Mouse (Mus musculus) C2C12 (cell line): Measurements from ENCODE around the gene Dync2li1. TPM values are rescaled to one million over a fixed set of nuclear protein-coding genes. Genes with fewer than 3 reads are reported as not detected.
A peak's percentile ranks its signal among the peaks of the same experiment; 100 is the strongest.

Experiments used
- H3K27me3 ChIP-seq: one replicate; pipeline ENCODE4 v1.6.1; 2011; ENCODE audit not compliant: control insufficient read depth, insufficient read depth, insufficient read length
- H3K36me3 ChIP-seq: one replicate; pipeline ENCODE4 v1.6.1; 2011; ENCODE audit not compliant: control insufficient read depth, insufficient read depth
- H3K4me3 ChIP-seq: one replicate; pipeline ENCODE4 v1.5.1; 2011; ENCODE audit warnings: mild to moderate bottlenecking, control low read depth; ENCODE audit not compliant: poor library complexity, insufficient read depth, severe bottlenecking
- H3K79me2 ChIP-seq: one replicate; pipeline ENCODE4 v1.6.1; 2011; ENCODE audit not compliant: control insufficient read depth, insufficient read depth
- H3K79me3 ChIP-seq: one replicate; pipeline ENCODE4 v1.6.1; 2011; ENCODE audit warnings: low read depth, control low read depth
- H3ac ChIP-seq: one replicate; pipeline ENCODE3; 2011; ENCODE audit warnings: low read depth; ENCODE audit not compliant: control insufficient read depth, insufficient read length
- CEBPB ChIP-seq: IDR thresholded peaks from one replicate; pipeline ENCODE4 v1.6.1; 2011; ENCODE audit warnings: low read depth, mild to moderate bottlenecking, control low read depth, moderate library complexity
- CTCF ChIP-seq: IDR thresholded peaks from one replicate; pipeline ENCODE4 v1.5.1; 2011; ENCODE audit not compliant: control insufficient read depth, insufficient read depth, insufficient read length
- FOSL1 ChIP-seq: IDR thresholded peaks from one replicate; pipeline ENCODE4 v1.8.0; 2011; ENCODE audit warnings: mild to moderate bottlenecking, low read length; ENCODE audit not compliant: poor library complexity, insufficient read depth, severe bottlenecking
- MAX ChIP-seq: IDR thresholded peaks from one replicate; pipeline ENCODE4 v1.6.1; 2011; ENCODE audit warnings: mild to moderate bottlenecking, control low read depth
- MYOD1 ChIP-seq: IDR thresholded peaks from one replicate; pipeline ENCODE4 v1.6.1; 2011; ENCODE audit warnings: low read depth; ENCODE audit not compliant: control insufficient read depth, insufficient read length
- MYOG ChIP-seq: IDR thresholded peaks from one replicate; pipeline ENCODE4 v1.6.1; 2011; ENCODE audit not compliant: control insufficient read depth, insufficient read length; ENCODE audit errors: extremely low read depth
- USF1 ChIP-seq: IDR thresholded peaks from one replicate; pipeline ENCODE4 v1.6.1; 2011; ENCODE audit warnings: low read depth, mild to moderate bottlenecking, control low read depth, moderate library complexity
- polyA plus RNA-seq: library from polyadenylated mRNA; unstranded; fragments of >200 nt; fragmentation: generic; extraction: Trizol; gene quantifications from one replicate; pipeline ENCODE4 v1.2.1, GENCODE M21; 2012; ENCODE audit warnings: missing spikeins

Gene Dync2li1
- polyA plus RNA-seq, 1 experiment: 4.0 TPM

GRCm38 (mm10) chr17:84653544-84653943 is 27.2 kb downstream of the Dync2li1 start:
- no peaks in the 10 kb centered on the region for H3K79me2 ChIP-seq
- no peak overlapping the region for H3ac ChIP-seq
- no peaks in the 10 kb centered on the region for H3K36me3 ChIP-seq
- H3K27me3 ChIP-seq: no peaks in the 10 kb centered on the region
- no peaks in the 10 kb centered on the region for H3K79me3 ChIP-seq
- TF ChIP-seq CTCF: no peak
- TF ChIP-seq USF1: no peak
- no peak for TF ChIP-seq CEBPB
- no peak for TF ChIP-seq FOSL1
- TF ChIP-seq MAX: no peak
- TF ChIP-seq MYOD1: no peak
- no peak for TF ChIP-seq MYOG
- no peak overlapping the region for H3K4me3 ChIP-seq

GRCm38 (mm10) chr17:84656205-84656604 is 29.9 kb downstream of the Dync2li1 start:
- Histone ChIP-seq H3K79me3 (no peaks in the 10 kb centered on the region), H3K36me3 (no peaks in the 10 kb centered on the region), H3K79me2 (no peaks in the 10 kb centered on the region), H3K27me3 (no peaks in the 10 kb centered on the region), H3K4me3 (no peak overlapping the region), H3ac (no peak overlapping the region)
- TF ChIP-seq MYOD1 (no peak), CTCF (no peak), MYOG (no peak), MAX (no peak), CEBPB (no peak)

GRCm38 (mm10) chr17:84656653-84657421 is 30.5 kb downstream of the Dync2li1 start:
- Histone ChIP-seq H3K79me3 (no peaks in the 10 kb centered on the region), H3K79me2 (no peaks in the 10 kb centered on the region), H3K27me3 (no peaks in the 10 kb centered on the region), H3ac (no peak overlapping the region), H3K4me3 (no peak overlapping the region), H3K36me3 (no peaks in the 10 kb centered on the region)
- TF ChIP-seq FOSL1: no peak
- no peak for TF ChIP-seq MAX
- no peak for TF ChIP-seq CEBPB
- no peak for TF ChIP-seq MYOG
- no peak for TF ChIP-seq USF1
- no peak for TF ChIP-seq MYOD1
- TF ChIP-seq CTCF: no peak

- H3ac ChIP-seq: no peak overlapping the region
- TF ChIP-seq FOSL1 (no peak), MYOG (no peak), MYOD1 (no peak), MAX (no peak), CTCF (no peak), CEBPB (no peak), USF1 (no peak)
- H3K4me3 ChIP-seq: no peak overlapping the region
These were observed 31.1 kb downstream of the Dync2li1 start for GRCm38 (mm10) chr17:84657422-84657732.

GRCm38 (mm10) chr17:84657782-84658181 is 31.5 kb downstream of the Dync2li1 start:
- Histone ChIP-seq H3ac (no peak overlapping the region), H3K36me3 (no peaks in the 10 kb centered on the region), H3K27me3 (no peaks in the 10 kb centered on the region), H3K79me3 (no peaks in the 10 kb centered on the region), H3K79me2 (no peaks in the 10 kb centered on the region), H3K4me3 (no peak overlapping the region)
- TF ChIP-seq CEBPB: no peak
- peak; percentile 38 for TF ChIP-seq USF1

More at GRCm38 (mm10) chr17:84657422-84657732, 31.1 kb downstream of the Dync2li1 start:
- Histone ChIP-seq H3K36me3 (no peaks in the 10 kb centered on the region), H3K79me3 (no peaks in the 10 kb centered on the region), H3K27me3 (no peaks in the 10 kb centered on the region), H3K79me2 (no peaks in the 10 kb centered on the region)

- Histone ChIP-seq H3K27me3 (no peaks in the 10 kb centered on the region), H3K79me2 (no peaks in the 10 kb centered on the region), H3K36me3 (no peaks in the 10 kb centered on the region), H3K79me3 (no peaks in the 10 kb centered on the region), H3K4me3 (no peak overlapping the region), H3ac (no peak overlapping the region)
- no peak for TF ChIP-seq USF1
- no peak for TF ChIP-seq CEBPB
- no peak for TF ChIP-seq MYOG
- TF ChIP-seq FOSL1: no peak
- no peak for TF ChIP-seq MYOD1
- TF ChIP-seq MAX: no peak
These were observed 31.9 kb downstream of the Dync2li1 start for GRCm38 (mm10) chr17:84658195-84658594.
